Mouse (Mus musculus) monocyte, adult 2 months (primary cell): Measurements from ENCODE around the gene Wwp2.
"Not testable (repeated sequence)": the region's sequence is repeated elsewhere in the genome, so short reads cannot be mapped to it uniquely, and the experiment has no call there.

Source experiments
- DNase-seq, 2 experiments: peaks; one replicate each; pipeline ENCODE4 v3.0.0; 2022; ENCODE audit warnings: low spot score in 2 of 2, low read depth in 1 of 2

Wwp2 gene

DNA sequence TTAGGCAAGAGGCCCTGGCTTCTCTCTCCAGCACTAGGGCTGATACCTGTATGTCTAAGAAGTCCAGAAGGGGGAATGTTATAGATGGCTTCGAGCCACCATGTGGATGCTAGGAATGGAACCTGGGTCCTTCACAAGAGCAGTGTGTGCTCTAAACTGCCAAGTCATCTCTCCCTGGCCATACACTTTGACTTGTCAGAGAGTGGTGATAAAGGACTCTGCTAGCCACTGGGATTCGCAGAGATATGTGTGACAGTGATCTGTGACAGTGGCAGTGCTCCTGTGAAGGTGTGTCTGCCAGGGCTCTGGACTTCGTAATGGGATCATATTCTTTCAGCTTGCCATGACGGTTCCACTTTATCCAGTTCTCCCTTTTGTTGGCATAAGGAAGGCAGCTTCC lies 37.2 kb downstream of the Wwp2 start:
- DNase-seq, result no peak

DNA sequence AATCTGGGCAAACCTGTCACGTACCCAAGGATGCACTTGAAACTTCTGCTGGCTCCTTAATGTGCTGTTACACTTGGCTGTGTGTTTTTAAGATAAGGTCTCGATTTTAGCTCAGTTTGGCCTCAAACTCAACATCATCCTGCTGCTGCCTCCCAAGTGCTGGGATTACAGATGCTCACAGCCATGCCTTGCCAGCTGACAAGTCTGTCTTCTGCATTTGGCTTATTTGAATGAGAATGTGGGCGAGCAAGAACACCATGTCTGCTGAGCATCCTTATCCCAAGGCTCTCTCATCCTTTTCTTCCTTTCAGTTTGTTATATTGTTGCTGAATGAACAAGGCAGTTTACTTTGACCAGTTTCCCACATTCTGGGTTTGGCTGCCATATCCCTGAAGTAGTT lies 39.4 kb downstream of the Wwp2 start:
- no peak for DNase-seq

DNA sequence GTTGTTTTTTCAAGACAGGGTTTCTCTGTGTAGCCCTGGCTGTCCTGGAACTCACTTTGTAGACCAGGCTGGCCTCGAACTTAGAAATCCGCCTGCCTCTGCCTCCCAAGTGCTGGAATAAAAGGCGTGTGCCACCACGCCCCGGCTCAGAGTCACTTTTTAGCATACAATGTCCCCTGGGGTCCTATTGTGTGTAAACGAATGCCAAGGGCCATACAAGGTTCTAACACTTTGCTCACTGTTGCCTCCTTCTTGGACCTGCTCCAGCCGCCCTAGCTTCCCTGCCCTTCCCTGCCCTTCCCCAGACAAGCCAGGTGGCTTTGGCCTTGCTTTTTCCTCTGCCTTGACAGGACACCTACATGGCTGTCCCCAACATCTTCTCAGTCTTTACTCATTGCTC lies 40.6 kb downstream of the Wwp2 start:
- not testable (repeated sequence) for DNase-seq

DNA sequence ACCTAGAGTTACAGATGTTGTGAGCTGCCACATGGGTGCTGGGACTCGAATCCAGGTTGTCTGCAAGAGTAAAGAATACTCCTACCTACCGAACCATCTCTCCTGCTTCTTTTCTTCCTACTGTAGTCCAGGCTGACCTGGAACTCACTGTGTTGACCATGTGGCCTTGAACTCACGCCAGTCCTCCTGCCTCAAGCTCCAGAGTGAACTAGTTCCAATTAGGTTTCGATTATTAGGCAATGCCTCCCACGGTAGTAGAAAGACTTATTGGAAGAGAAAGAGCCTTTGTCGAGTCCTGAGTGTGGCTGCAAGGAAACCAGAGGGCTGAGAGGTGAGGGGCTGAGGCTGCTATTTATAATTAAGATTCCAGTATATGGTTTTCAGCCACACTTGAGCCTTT lies 42.6 kb downstream of the Wwp2 start:
- DNase-seq, result no peak

DNA sequence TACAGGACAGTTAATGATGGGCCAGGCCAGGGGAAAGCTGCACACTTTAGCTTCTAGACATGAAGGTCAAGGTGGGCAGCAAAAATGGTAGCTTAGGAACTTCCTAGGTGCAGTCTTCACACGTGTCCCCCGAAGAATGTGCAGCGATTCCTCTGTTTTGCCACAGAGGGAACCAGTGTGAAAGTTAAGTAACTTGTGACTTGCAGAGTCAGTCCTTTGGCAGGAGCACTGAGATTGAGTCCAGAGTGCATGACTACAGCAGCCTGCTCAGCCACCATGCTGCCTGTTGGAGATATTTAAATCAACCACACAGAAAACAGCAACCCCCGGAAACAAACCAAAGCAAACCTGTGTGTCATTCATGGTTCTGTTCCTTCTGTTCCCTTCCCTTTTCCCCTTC lies 44.3 kb downstream of the Wwp2 start:
- no peak for DNase-seq

DNA sequence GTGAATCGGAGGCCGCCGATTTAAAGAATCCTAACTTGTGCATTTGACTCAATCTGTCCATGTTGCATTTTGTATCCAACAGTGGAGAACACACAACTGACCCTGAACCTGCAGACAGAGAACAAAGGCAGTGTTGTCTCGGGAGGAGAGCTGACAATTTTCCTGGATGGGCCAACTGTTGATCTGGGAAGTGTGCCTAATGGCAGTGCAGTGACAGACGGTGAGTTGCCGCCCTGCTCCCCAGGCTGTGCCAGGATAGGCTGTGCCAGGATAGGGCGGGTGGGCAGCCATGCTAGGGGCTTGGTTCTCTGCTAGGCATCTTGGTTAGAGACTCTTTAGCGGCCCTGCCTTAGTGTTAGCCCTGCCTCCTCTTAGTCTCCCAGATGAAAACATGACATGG lies 47.1 kb downstream of the Wwp2 start:
- no peak for DNase-seq

DNA sequence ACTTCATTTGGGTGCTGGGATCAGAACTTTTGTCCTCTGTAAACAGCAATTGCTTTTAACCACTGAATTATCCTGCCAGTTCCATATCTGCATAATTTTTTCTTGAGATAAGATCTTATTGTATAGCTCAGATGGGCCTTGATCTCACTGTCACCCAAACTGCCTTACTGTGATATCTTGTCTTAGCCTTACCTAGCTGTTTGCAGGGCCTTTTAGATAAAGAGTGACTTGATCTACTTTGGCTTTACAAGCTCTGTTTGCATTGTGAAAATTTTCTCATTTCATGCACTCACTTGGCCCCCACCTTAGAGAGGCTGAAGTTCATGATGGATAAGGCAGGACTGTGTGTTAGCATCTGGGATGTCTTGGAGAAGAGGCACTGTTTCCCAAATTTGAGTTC lies 48.8 kb downstream of the Wwp2 start:
- no peak for DNase-seq

DNA sequence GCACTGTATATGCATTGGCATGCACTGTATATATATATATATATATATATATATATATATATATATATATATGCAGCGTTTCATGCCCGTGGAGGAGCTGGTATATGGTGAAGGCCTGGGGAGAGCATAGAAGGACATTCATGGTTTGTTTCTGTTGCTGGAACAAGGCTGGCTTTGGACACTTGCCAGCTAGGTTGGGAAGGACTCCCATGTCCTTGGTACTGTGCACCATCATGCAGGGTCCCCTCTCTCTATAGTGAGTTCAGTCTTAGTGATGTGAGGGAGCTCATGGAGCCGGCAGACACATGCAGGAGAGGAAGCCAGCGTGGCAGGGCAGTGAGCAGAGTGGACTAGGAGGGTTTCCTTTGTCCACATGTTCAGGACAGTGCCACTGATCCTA lies 52.4 kb downstream of the Wwp2 start:
- DNase-seq, result no peak

DNA sequence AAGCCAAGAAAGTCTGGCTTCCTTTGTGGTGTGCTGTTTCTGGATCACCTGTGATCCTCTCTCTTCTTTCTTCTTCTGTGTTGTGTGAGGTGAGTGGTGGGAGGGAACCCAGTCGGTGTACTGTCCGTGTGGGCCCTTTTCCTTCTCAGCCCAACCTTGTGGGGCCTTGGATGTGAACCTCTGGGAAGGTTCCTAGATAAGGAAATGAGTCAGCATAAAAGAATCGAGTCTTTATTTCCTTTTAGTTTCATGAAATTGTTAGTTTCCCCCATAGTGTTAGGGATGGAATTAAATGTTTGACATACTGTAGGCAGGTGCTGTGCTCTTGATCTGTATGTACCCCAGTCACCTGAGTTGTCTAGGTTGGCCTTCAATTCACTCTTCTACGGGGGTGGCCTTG lies 52.9 kb downstream of the Wwp2 start:
- DNase-seq, result no peak

DNA sequence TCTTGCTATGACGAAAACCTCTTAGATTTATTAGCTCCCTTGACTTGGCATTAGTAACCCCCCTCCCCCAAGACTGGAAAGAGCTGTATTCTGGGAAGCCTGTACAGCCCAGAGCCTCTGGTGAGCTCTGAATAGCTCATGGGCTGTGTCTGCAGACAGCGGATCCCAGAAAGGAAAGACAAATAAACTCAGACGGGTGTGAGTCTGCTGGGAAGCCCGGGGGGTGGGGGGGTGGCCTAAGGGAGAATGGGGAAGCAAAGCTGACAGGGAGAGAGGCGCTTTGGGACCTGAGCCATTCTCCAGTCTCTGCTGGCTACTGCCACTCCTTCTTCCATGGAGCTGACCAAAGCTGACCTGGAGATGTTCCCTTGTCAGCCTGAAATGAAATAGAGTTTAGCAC lies 53.8 kb downstream of the Wwp2 start:
- no peak for DNase-seq

DNA sequence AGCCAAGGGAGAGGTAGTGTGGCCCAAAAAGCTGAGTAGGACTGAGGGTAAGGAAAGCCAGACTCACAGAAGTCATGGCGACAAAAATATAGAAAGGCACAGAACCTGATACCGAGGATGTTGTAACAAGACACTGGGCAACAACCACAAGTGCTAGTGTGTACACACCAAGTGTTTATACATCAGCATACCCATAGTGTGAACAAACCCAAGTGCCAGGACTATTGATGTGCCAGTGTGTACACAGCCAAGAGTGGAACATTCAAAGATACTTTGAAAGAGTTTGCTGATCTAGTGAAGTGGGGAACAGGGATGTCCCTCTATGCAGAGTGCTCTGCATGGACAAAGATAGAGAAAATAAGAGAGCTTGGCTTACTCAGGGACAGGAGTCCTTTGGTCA lies 54.5 kb downstream of the Wwp2 start:
- no peak for DNase-seq

DNA sequence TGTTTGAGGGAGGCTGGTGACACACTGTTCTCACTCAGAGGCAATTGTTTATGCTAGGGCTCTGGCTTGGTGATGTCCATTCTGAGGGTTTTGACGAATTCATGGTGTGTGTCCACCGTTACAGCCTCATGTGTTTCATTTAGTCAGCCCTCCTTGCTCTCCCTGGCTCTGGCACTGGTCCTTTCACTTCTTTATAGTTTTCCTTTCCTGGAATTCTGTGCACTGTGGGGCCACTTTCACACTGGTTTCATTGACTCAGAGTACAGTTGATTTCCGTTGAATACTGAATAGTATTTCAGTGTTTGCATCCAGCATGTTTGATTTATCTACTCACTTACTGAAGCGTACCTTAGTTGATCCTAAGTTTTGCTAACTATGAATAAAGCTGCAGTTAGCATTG lies 55.0 kb downstream of the Wwp2 start:
- DNase-seq, result no peak

DNA sequence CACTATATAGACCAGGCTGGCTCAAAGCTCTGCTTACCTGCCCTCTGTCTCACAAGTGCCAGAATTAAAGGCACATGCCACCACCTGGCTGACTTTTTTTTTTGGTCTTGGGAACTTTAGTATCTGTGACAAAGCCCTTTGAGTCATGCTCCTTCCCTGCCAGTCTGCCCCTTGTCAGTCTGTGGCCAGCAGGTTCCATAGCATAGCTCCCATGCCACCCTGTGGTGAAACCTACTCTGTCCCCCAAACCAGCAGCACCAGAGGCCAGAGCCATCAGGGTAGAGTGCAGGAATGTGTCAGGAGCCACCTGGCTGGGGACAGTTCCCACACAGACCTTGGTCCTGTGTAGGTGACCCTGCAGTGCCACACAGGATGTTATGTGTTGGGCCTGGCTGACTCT lies 55.7 kb downstream of the Wwp2 start:
- DNase-seq, result no peak

DNA sequence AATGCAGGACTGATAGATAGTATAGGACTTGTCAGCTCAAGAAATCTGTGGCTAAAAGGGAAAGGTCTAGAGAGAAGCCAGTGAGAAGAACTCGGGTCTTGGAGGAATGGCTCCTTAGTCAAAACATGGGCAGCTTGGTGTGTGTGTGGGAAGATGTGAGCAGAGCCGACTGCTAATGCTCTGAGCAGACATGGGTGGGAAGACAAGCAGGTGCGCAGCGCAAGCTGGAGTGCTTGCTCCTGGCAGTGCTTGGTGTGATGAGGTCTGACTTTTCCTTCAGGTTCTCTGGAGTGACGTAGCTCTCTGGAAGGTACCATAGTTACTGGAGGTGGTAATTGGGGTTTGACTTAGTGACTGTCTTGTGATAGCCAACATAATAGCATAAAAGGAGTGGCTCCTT lies 56.6 kb downstream of the Wwp2 start:
- no peak for DNase-seq

DNA sequence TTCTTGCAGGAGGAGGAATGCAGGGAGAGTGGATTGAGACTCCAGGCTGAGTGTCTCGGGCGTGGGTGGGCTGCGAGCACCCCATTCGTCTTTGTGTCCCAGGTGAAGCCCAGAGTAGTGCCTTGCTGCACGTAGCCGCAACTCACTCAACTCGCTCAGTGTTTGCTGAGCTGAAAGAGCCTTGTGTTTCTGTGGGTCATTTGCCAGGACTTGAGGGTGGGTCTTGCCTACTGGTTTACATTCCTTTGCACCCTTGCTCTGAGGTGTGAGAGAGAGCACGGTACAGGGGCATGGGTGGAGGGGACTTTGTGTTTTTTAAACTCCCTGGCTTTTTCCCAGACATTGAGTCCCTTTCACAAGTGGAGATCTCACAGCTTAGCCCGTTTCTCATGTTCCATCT lies 59.3 kb downstream of the Wwp2 start:
- DNase-seq, result no peak

DNA sequence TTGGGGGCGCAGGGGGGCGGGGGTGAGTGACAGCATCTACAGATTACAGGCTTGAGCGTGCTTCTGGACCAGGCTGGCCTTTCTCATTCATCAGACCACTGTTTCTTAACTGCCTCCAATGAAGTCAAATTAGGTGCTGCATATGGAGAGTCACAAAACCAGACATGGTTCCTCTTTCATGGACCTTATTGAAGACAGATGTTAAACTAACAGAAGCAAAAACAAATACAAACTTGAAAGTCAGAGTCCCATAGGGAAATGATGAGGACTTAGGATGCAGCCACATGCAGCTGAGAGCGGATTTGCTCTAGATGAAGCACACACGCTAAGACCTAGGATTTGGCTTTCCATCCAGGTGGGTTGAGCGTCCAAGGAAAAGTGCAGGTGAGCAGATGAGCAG lies 61.5 kb downstream of the Wwp2 start:
- DNase-seq, result no peak

DNA sequence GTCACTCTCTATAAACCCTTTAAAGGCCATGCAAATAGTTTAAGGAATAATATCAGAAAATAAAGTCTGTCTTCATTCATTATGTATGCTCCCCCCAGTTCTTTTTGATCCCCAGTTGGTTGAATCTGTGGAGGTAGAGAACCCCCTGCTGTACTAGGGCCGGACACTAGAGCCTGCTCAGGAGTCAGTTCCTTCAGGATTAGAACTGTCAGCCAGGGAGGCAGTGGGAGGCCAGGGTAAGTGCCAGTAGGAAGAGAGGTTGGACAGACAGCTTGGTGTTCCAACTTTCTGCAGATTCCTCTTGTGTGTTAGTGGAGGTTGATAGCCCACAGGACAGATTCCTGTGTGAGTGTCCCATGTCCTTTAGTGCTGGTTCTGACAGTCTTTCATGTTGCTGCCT lies 62.2 kb downstream of the Wwp2 start:
- DNase-seq, result no peak

DNA sequence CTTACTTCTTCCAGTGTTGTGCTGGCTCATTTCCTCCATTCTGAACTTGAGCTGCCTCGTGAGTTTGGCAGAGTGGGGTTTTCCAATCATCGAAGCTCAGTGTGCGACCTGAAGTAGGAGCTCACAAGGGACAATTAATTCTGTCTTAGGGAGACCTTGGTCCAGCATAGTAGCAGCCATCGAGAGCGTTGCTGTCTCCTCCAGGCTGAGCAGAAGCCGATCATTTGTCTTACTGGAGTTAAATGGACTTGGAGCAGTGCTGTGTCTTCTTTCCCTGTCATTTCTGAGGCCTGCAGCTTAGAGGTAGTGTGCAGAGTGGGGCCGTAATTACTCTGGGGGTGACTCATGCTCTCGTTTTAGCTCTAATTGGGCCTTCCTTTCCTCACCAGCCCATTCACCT lies 62.6 kb downstream of the Wwp2 start:
- DNase-seq, result no peak

DNA sequence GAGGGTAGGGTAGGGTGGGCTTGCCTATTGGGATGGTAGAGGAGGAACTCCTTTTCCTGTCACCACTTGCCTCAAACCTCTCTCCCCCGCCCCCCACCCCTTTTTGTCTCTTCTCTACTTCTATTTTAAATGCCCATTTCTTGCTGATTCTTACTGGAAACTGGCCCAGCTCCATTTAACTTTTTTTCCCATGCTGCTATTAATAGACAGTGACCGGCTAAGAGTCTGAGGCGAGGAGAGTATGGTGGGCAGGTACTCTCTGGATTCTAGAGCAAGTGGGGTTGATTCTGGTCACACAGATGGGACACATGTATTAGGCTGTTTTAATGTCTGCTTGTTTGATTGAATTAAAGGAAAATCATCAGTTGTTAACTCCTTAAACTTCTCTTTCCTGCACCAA lies 63.4 kb downstream of the Wwp2 start:
- no peak for DNase-seq

DNA sequence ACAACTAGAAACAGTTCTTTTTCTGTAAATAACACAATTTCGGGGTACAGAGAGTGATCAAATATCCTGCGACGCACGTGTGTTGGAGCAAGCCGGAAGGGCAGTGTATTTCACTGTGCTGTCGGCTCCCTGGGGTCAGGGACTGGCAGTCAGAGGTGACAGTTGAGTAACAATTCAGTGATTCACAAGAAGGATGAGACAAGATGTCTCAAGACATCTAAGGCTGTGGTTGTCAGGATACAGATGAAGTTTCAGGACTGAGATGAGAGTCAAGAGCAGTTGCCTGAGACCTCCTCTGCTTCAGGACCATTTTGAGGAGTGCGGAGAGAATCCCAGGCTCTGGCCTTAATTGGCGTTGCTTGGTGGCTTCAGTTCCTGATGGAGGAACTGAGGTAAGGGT lies 66.2 kb downstream of the Wwp2 start:
- peak in 1 of 2 experiments; percentile 13 for DNase-seq

DNA sequence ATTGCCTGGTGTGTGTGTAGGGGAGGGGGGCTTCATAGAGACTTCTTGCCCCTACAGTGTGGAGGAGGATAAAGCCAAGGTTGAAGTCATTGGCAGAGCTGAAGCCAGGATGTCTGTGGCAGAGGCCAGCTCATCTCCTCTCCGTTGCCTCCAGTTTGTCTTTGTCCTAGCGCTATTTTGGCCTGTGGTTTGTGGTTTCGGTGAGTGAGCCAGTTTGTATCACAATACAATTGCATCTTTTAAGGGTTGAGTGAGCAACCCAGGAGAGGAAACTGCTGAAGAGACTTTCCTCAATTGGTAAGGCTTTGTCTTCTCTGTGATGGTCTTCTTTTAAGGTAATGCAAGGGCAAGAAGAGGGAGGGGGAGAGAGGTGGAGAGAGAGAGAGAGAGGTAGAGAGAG lies 66.8 kb downstream of the Wwp2 start:
- DNase-seq, result peak; percentile 9 to 45

DNA sequence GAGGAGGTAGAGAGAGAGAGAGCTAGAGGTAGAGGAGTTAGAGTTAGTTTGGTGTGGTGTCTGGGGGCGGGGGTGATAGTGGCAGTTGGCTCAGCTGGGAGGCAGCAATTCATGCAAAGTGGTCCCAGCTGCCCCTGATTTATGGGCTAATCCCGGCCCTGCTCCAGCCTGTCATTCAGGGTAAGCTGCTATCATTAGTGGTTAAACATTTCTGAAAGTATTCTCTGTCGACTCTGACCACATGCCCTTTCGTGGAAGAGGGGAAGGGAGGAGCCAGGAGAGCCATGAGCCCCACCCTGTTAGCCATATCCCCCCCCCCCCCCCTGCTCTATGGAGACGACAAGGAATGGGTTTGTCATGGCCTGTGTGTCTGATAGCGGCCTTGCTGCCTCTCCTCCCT lies 67.2 kb downstream of the Wwp2 start:
- no peak for DNase-seq

DNA sequence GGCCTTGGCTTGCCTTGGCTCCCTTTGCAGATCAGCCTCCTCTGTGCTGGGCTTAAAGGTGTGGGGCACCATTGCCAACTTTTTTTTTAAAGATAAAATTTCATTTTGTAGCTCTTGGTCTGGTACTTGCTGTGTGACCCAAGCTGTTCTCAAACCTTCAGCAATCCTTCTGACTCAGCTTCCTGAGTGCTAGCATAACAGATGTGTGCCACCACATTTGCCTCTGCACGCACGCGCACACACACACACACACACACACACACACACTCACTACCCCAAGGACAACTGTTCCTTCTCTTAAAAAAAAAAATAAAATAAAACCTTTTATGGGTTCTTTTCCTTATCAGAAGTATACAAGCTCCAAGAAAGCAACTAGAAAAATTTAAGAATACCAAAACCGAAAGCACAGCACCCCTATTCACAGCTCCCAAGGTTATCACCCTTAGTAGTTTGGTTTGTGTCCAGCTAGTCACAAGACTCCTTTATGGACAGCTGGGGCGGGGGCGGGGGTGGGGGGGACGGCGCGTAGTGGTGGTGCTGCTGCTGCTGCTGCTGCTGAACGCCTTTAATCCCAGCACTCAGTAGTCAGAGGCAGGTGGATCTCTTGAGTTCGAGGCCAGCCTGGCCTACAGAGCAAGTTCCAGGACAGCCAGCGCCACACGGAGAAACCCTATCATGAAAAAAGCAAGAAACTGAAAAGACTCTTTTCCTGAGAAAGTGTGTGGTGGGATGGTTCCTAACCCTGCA lies 68.2 kb downstream of the Wwp2 start:
- DNase-seq, result no peak

DNA sequence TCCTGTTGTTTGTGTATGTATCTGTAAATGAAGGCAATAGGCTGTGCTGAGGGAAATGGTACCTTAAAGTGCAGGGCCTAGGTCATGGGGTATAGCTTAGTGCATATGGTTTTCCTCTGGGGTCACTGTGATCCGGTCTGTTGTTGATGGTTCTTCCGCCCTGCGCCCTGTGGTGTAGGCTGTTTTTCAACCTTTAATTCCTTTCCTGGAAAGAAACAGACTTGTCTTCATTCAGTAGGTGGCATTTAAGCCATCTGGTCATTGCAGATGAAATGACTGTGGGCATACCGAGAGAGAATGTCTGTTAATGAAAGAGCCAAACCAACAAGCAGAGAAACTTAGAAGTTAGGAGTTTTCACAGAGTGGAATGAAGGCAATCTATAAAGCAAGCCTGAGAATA lies 69.1 kb downstream of the Wwp2 start:
- DNase-seq, result no peak
